ENCODE assay signal across 8 mouse cellular contexts in genomic region chr7:83745413-83746106, GRCm38 (mm10). TPM values are rescaled to one million over a fixed set of nuclear protein-coding genes. Genes with fewer than 3 reads are reported as not detected.
A peak's percentile ranks its signal among the peaks of the same experiment; 100 is the strongest.
DNase-seq lines count a peak whose midpoint lies in the region; ATAC-seq and TF ChIP-seq lines count a peak whose summit lies in the region.

Il16 (minus strand) TSS chr7:83745726.

- WGBS in embryonic facial prominence, embryonic 10.5 days: 51% methylated on average over 20 of the region's 20 CpGs
- WGBS in heart, postnatal 0 days: 18% methylated on average over 20 of the region's 20 CpGs

- H3K9me3 ChIP-seq in embryonic facial prominence, embryonic 10.5 days: no peaks in the 10 kb centered on the region
- H3K9me3 ChIP-seq in heart, postnatal 0 days (replicated peaks; ENCODE audit: control insufficient read depth, low read length): no peaks in the 10 kb centered on the region

- peaks cover 26% of the 10 kb centered on the region for H3K4me1 ChIP-seq in embryonic facial prominence, embryonic 10.5 days
- peaks cover 4% of the 10 kb centered on the region; the same call in 1 of the 2 replicates for H3K4me1 ChIP-seq in heart, postnatal 0 days (ENCODE audit: control insufficient read depth, insufficient read depth)

- peak; percentile 47 for ATAC-seq in heart, postnatal 0 days (ENCODE audit: insufficient read depth, low read depth)
- ATAC-seq in megakaryocyte, adult 5-6 weeks (ENCODE audit: poor library complexity, severe bottlenecking): no peak

- H3K36me3 ChIP-seq in embryonic facial prominence, embryonic 10.5 days (replicated peaks): no peaks in the 10 kb centered on the region
- H3K36me3 ChIP-seq in heart, postnatal 0 days (replicated peaks; ENCODE audit: control insufficient read depth, insufficient read depth, low read length): no peaks in the 10 kb centered on the region

- no peak within 1 kb of the TSS for H3K4me3 ChIP-seq in embryonic facial prominence, embryonic 10.5 days
- H3K4me3 ChIP-seq in heart, postnatal 0 days (ENCODE audit: low read depth, low read length): peak within 1 kb of the TSS; percentile 26

- H3K9ac ChIP-seq in heart, postnatal 0 days (replicated peaks; ENCODE audit: low read depth, low read length): no peak within 1 kb of the TSS

- TF ChIP-seq CTCF in heart, postnatal 0 days (IDR thresholded peaks at IDR 0.05; ENCODE audit: low read depth): no peak

- DNase-seq in layer of hippocampus, adult 18-20 months (ENCODE audit: low spot score in 2 of 2): no peak
- no peak for DNase-seq in layer of hippocampus, adult 9-10 months (ENCODE audit: low spot score)
- DNase-seq in embryonic facial prominence, embryonic 10.5 days (ENCODE audit: low spot score): no peak
- no peak for DNase-seq in heart, postnatal 0 days (ENCODE audit: low spot score)
- DNase-seq in embryo, embryonic 11 days: no peak
- no peak for DNase-seq in adrenal gland, postnatal 36 days
- no peak for DNase-seq in MN1 (ENCODE audit: low spot score)

- H3K27ac ChIP-seq in embryonic facial prominence, embryonic 10.5 days (replicated peaks): peak within 1 kb of the TSS; percentile 44
- peak within 1 kb of the TSS; percentile 50 for H3K27ac ChIP-seq in heart, postnatal 0 days (ENCODE audit: low read depth)

- H3K27me3 ChIP-seq in embryonic facial prominence, embryonic 10.5 days (replicated peaks; ENCODE audit: low read depth, poor library complexity, severe bottlenecking): peaks cover 8% of the 10 kb centered on the region; the same call in 1 of the 2 replicates
- H3K27me3 ChIP-seq in heart, postnatal 0 days (ENCODE audit: control insufficient read depth, insufficient read depth, low read length): 0 out of 2 replicates have a peak, but pooled peaks cover 4% of the 10 kb centered on the region

- H3K4me2 ChIP-seq in heart, postnatal 0 days (ENCODE audit: low read depth, low read length): peak within 1 kb of the TSS; percentile 47

- TF ChIP-seq EP300 in heart, postnatal 0 days (IDR thresholded peaks at IDR 0.05; ENCODE audit: low read depth): no peak

RNA-seq across cellular contexts. Expression of gene Il16, which starts in this region (rescaled TPM):
- total RNA-seq in layer of hippocampus, adult 18-20 months (2021): 10 to 100 TPM; 57.5 to 62.0 TPM
- polyA plus RNA-seq in embryonic facial prominence, embryonic 10.5 days (2016; fragmentation: Nextera tagmentation; extraction: Ambion mirVana): 1.1 and 1.9 TPM in 2 replicates
- 4.3 and 4.6 TPM in 2 replicates for total RNA-seq in heart, postnatal 0 days (2014; rRNA removed; ENCODE audit: low replicate concordance)
- polyA plus RNA-seq in heart, postnatal 0 days (2015; fragmentation: Nextera tagmentation; extraction: Ambion mirVana): 3.2 and 3.3 TPM in 2 replicates
- 38.8 and 42.2 TPM in 2 replicates for total RNA-seq in megakaryocyte, adult 5-6 weeks (2015)
- 128 TPM in 2 replicates for total RNA-seq in megakaryocyte, adult 5-6 weeks (2017)
- total RNA-seq in adrenal gland, postnatal 36 days (2021): 1 to 10 TPM; 3.5 to 4.7 TPM
